Mouse (Mus musculus): ENCODE measurements around the gene Dusp1. TPM values are rescaled to one million over a fixed set of nuclear protein-coding genes. Genes with fewer than 3 reads are reported as not detected.
A peak's percentile ranks its signal among the peaks of the same experiment; 100 is the strongest.

The Dusp1 gene
- polyA plus RNA-seq, 1 experiment from 2014 or later: 27.7 TPM

GRCm38 (mm10) chr17:26594171-26594570, 32.2 kb upstream of the Dusp1 start:
- 0 out of 2 replicates have a peak overlapping the region, but pooled peaks have one; percentile 4 for H3K27ac ChIP-seq (replicated peaks)

GRCm38 (mm10) chr17:26593199-26593598, 31.3 kb upstream of the Dusp1 start:
- Histone ChIP-seq H3K27me3 (ENCODE audit: control insufficient read depth, insufficient read depth, low read length) (no peaks in the 10 kb centered on the region), H3K27ac (replicated peaks) (no peak overlapping the region; the same call in 1 of the 2 replicates), H3K4me3 (ENCODE audit: low read depth, low read length) (no peak overlapping the region), H3K4me1 (replicated peaks; ENCODE audit: control insufficient read depth, insufficient read depth) (peaks cover 19% of the 10 kb centered on the region), H3K36me3 (ENCODE audit: control insufficient read depth, insufficient read depth, low read length) (no peaks in the 10 kb centered on the region), H3K9ac (ENCODE audit: low read length) (no peak overlapping the region), H3K4me2 (replicated peaks; ENCODE audit: low read depth) (no peak overlapping the region), H3K9me3 (ENCODE audit: control insufficient read depth, low read length) (no peaks in the 10 kb centered on the region)
- TF ChIP-seq EP300 (optimal IDR thresholded peaks at IDR 0.05) (no peak), CTCF (IDR thresholded peaks at IDR 0.05; ENCODE audit: low read depth) (no peak)
- no peak for ATAC-seq (ENCODE audit: low FRiP score, low TSS enrichment)
- no peak for DNase-seq (ENCODE audit: low spot score)
- 91% methylated on average over 5 of the region's 5 CpGs for WGBS

More at GRCm38 (mm10) chr17:26594171-26594570, 32.2 kb upstream of the Dusp1 start:
- Histone ChIP-seq H3K9ac (ENCODE audit: low read length) (no peak overlapping the region), H3K36me3 (ENCODE audit: control insufficient read depth, insufficient read depth, low read length) (no peaks in the 10 kb centered on the region), H3K4me1 (replicated peaks; ENCODE audit: control insufficient read depth, insufficient read depth) (peaks cover 19% of the 10 kb centered on the region), H3K9me3 (ENCODE audit: control insufficient read depth, low read length) (no peaks in the 10 kb centered on the region), H3K27me3 (ENCODE audit: control insufficient read depth, insufficient read depth, low read length) (no peaks in the 10 kb centered on the region), H3K4me3 (ENCODE audit: low read depth, low read length) (no peak overlapping the region), H3K4me2 (replicated peaks; ENCODE audit: low read depth) (no peak overlapping the region)
- DNase-seq (ENCODE audit: low spot score) (no peak), ATAC-seq (ENCODE audit: low FRiP score, low TSS enrichment) (no peak)
- no peak for TF ChIP-seq EP300 (optimal IDR thresholded peaks at IDR 0.05)
- TF ChIP-seq CTCF (IDR thresholded peaks at IDR 0.05; ENCODE audit: low read depth): no peak
- WGBS: 77% methylated on average over 7 of the region's 7 CpGs

- H3K4me3 ChIP-seq (ENCODE audit: low read depth, low read length): no peak overlapping the region
- no peak overlapping the region for H3K9ac ChIP-seq (ENCODE audit: low read length)
- no peaks in the 10 kb centered on the region for H3K9me3 ChIP-seq (ENCODE audit: control insufficient read depth, low read length)
- no peaks in the 10 kb centered on the region for H3K27me3 ChIP-seq (ENCODE audit: control insufficient read depth, insufficient read depth, low read length)
- no peak for TF ChIP-seq EP300 (optimal IDR thresholded peaks at IDR 0.05)
- no peak for TF ChIP-seq CTCF (IDR thresholded peaks at IDR 0.05; ENCODE audit: low read depth)
- ATAC-seq (ENCODE audit: low FRiP score, low TSS enrichment) (no peak), DNase-seq (ENCODE audit: low spot score) (no peak)
- H3K36me3 ChIP-seq (ENCODE audit: control insufficient read depth, insufficient read depth, low read length): no peaks in the 10 kb centered on the region
- H3K27ac ChIP-seq (replicated peaks): peak overlapping the region; percentile 58; the same call in 1 of the 2 replicates
- H3K4me1 ChIP-seq (replicated peaks; ENCODE audit: control insufficient read depth, insufficient read depth): peaks cover 19% of the 10 kb centered on the region
- 69% methylated on average over 4 of the region's 4 CpGs for WGBS
- H3K4me2 ChIP-seq (replicated peaks; ENCODE audit: low read depth): no peak overlapping the region
Measured at GRCm38 (mm10) chr17:26592510-26592909, 30.6 kb upstream of the Dusp1 start.

DNA sequence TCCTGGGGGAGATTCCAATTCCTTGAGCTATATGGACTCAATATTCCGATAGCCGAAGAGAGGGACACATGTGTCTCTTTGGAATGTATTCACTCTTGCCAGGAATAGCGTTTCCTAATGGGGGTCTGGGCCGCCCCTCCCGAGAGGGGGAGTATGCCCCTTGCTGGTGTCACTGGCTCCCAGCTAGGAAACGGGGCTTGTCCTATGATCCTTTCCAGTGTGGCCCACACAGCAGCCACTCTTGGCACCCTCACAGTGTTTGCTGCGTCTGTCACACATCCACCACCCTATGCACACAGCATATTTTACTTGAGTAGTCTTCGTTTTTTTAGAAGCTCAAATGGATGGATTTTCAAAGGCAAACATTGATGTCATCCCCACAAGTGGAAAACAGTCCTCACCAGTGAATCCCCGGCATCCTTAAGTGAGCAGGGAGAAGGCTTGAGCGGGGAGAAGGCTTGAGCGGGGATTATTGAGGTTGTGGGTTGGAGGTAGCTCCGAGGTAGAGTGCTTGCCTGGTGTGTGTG, 26.1 kb upstream of the Dusp1 start:
- H3K27me3 ChIP-seq (ENCODE audit: control insufficient read depth, insufficient read depth, low read length): no peaks in the 10 kb centered on the region
- H3K36me3 ChIP-seq (ENCODE audit: control insufficient read depth, insufficient read depth, low read length): no peaks in the 10 kb centered on the region
- H3K4me1 ChIP-seq (replicated peaks; ENCODE audit: control insufficient read depth, insufficient read depth): peaks cover 8% of the 10 kb centered on the region; the same call in 1 of the 2 replicates
- no peak overlapping the region for H3K27ac ChIP-seq (replicated peaks)
- ATAC-seq (ENCODE audit: low FRiP score, low TSS enrichment) (no peak), DNase-seq (ENCODE audit: low spot score) (no peak)
- H3K9me3 ChIP-seq (ENCODE audit: control insufficient read depth, low read length): no peaks in the 10 kb centered on the region
- H3K4me3 ChIP-seq (ENCODE audit: low read depth, low read length): no peak overlapping the region
- no peak overlapping the region for H3K9ac ChIP-seq (ENCODE audit: low read length)
- WGBS: 74% methylated on average over 12 of the region's 12 CpGs
- TF ChIP-seq EP300 (optimal IDR thresholded peaks at IDR 0.05): no peak
- no peak for TF ChIP-seq CTCF (IDR thresholded peaks at IDR 0.05; ENCODE audit: low read depth)
- H3K4me2 ChIP-seq (replicated peaks; ENCODE audit: low read depth): no peak overlapping the region

- Histone ChIP-seq H3K9me3 (ENCODE audit: control insufficient read depth, low read length) (no peaks in the 10 kb centered on the region), H3K36me3 (ENCODE audit: control insufficient read depth, insufficient read depth, low read length) (no peaks in the 10 kb centered on the region), H3K9ac (ENCODE audit: low read length) (0 out of 2 replicates have a peak overlapping the region, but pooled peaks have one; percentile 18), H3K4me3 (ENCODE audit: low read depth, low read length) (no peak overlapping the region), H3K4me2 (replicated peaks; ENCODE audit: low read depth) (peak overlapping the region; percentile 27; the same call in 1 of the 2 replicates), H3K4me1 (replicated peaks; ENCODE audit: control insufficient read depth, insufficient read depth) (peaks cover 8% of the 10 kb centered on the region; the same call in 1 of the 2 replicates), H3K27ac (replicated peaks) (peak overlapping the region; percentile 81), H3K27me3 (ENCODE audit: control insufficient read depth, insufficient read depth, low read length) (no peaks in the 10 kb centered on the region)
- TF ChIP-seq CTCF (IDR thresholded peaks at IDR 0.05; ENCODE audit: low read depth) (peak; percentile 33; the same call in 1 of the 2 replicates), EP300 (optimal IDR thresholded peaks at IDR 0.05) (peak; percentile 64)
- peak; percentile 88 for ATAC-seq (ENCODE audit: low FRiP score, low TSS enrichment)
- peak; percentile 72 for DNase-seq (ENCODE audit: low spot score)
- WGBS: 30% methylated on average over 15 of the region's 15 CpGs
Measured at GRCm38 (mm10) chr17:26584558-26585136, 22.7 kb upstream of the Dusp1 start.

DNA sequence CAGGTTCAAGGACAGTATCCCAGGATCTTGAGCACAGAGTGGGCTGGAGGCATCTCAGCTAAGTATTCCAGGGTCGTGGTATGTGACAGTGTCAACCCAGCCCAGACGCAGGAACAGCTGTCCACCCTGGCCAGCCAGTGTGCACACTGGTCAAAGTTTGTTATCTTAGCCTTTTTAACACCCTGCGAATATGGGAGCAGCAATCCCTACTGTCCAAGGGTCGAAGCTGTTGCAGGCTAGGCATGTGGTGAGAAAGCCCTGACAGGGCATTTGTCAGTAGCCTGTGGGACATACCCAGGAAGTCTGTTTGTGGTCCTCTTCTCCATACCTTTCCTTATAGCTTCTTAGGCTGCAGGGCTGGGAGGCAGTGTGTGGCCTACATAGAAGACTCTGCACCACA, 22.1 kb upstream of the Dusp1 start:
- Histone ChIP-seq H3K27me3 (ENCODE audit: control insufficient read depth, insufficient read depth, low read length) (no peaks in the 10 kb centered on the region), H3K9me3 (ENCODE audit: control insufficient read depth, low read length) (no peaks in the 10 kb centered on the region), H3K27ac (replicated peaks) (peak overlapping the region; percentile 81), H3K36me3 (ENCODE audit: control insufficient read depth, insufficient read depth, low read length) (no peaks in the 10 kb centered on the region), H3K4me3 (ENCODE audit: low read depth, low read length) (no peak overlapping the region), H3K9ac (ENCODE audit: low read length) (0 out of 2 replicates have a peak overlapping the region, but pooled peaks have one; percentile 13), H3K4me2 (replicated peaks; ENCODE audit: low read depth) (no peak overlapping the region), H3K4me1 (replicated peaks; ENCODE audit: control insufficient read depth, insufficient read depth) (peaks cover 8% of the 10 kb centered on the region; the same call in 1 of the 2 replicates)
- no peak for DNase-seq (ENCODE audit: low spot score)
- TF ChIP-seq CTCF (IDR thresholded peaks at IDR 0.05; ENCODE audit: low read depth) (no peak), EP300 (optimal IDR thresholded peaks at IDR 0.05) (no peak)
- 42% methylated on average over 4 of the region's 4 CpGs for WGBS
- ATAC-seq (ENCODE audit: low FRiP score, low TSS enrichment): peak; percentile 10

All from stomach, postnatal 0 days (tissue).